Mouse (Mus musculus) liver, postnatal 0 days (tissue): Measurements from ENCODE around the gene Cav3.

ENCODE experiments used
- CTCF ChIP-seq: sonication (generic); IDR thresholded peaks from 2 replicates; pipeline ENCODE4 v1.5.1; 2016; ENCODE audit warnings: antibody characterized with exemption, low read depth
- EP300 ChIP-seq: IDR thresholded peaks from 2 replicates; pipeline ENCODE4 v1.6.1; 2016; ENCODE audit warnings: antibody characterized with exemption, low read depth, mild to moderate bottlenecking

DNA sequence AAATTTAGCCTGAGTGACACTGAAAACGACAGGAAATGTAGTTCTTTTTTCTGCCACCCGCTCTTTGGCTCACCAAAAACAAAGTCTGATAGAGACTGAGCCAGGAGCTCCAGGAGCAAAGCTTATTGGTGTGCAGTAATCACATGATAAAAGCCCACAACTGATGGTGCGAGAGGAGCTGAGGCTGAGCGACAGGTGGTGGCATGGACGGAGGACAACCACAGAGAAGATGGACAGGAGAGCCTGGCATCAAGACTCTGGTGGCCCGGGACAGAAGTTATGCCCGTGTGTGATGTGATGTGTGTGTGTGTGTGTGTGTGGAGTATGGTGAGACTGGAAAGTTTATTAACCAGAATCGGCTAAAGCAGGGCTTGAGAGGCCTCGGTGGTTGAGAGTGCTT lies 34.1 kb downstream of the Cav3 start:
- no peak for TF ChIP-seq EP300
- no peak for TF ChIP-seq CTCF
